Mouse (Mus musculus): ENCODE results near the gene Dennd5a.

DNA sequence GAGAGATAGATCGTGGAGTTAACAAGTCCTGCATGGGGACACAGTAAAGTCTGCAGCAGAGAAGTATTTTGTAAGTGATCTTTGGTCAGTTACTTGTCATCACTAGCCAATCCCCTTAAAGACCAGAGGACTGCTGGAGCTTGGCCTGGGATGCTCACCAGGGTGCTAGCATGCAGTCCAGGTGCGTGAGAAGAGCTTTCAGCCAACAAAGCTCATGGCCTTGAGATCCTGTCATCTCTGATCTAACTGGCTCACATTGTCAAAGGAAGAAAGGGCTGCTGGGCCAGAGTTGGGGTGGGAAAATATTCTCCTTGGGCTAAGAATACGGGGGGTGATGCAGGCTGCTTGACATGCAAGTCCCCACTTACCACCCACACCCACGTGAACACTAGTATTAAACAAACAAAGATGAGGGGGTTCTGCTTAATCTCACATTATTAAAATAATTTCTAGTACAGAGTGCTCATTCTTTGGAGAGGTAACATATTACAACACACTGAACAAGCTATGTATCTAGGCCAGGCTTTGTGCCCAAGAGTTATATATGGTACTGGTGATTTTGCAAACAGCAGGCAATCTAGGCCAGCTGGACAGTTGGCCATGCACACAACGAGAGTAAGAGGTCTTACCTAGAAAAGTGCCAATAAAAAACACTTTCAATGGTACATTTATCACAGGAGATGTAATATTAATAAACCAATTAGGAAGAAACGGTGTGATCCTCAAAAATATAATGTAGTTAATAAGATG, 15.9 kb upstream of the Dennd5a start:
- no peak for TF ChIP-seq CTCF (IDR thresholded peaks at IDR 0.05; ENCODE audit: borderline replicate concordance, insufficient read depth, low read depth, low read length)
- no peak for TF ChIP-seq POLR2A (IDR thresholded peaks at IDR 0.05; ENCODE audit: borderline replicate concordance, insufficient read depth, low read length)
